Mouse (Mus musculus): ENCODE results near the gene Cela3b.
"Not testable (repeated sequence)": the region's sequence is repeated elsewhere in the genome, so short reads cannot be mapped to it uniquely, and the experiment has no call there.

The Cela3b gene

DNA sequence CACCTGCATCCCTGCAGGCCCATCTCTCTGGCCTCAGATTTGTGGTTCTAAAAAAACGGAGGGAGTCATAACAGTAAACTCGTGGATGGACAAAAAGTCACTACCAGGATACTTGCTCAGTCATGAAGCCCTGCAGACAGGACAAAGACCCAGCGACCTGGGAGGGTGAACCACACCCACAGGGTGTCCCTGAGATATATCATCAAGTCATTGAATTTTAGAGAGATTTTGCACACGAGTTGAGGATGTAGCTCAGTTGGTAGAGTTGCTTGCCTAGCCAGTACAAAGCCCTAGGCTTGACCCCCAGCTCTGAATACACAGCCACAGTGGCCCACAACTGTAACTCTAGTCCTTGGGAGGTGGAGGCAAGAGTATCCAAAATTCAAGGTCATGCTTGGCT lies 30.9 kb upstream of the Cela3b start:
- DNase-seq = no peak

DNA sequence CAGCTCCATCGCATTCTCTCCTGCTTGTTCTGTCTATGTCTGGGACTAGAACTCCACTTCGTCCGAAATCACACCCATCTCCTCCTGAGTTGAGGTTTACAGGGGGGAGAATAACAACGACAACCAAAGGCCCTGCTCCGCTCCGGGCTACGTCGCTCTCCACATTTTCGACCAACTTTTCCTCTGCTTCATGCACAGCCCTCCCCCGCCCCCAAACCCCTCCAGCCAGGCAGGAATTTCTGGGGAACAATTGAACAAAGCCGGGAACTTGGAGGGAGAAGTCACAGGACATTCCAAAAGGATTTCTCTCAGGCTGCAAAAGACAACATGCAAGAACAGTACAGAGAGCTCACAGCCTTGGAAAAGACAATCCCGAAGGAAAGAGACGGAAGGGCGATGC lies 30.3 kb upstream of the Cela3b start:
- DNase-seq = no peak

DNA sequence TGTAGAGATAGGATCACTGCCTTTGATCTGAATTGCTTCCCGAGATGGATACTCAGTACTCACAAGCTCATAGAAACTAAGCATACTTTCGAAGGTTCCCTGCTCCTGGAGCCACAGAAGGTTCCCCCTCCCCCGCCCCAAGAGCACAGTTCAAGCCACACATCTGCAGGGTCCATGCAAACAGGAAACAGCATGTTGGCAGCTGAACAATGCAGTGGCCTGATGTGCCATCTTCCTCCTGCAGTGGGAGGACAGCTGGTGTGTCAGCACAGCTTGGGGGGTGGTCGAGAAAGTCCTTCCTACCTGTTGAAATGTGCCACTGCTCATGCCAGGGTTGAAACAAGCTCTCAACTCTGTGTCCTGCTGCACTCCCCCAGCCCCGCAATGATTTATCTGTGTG lies 28.5 kb upstream of the Cela3b start:
- DNase-seq = peak; percentile 44

DNA sequence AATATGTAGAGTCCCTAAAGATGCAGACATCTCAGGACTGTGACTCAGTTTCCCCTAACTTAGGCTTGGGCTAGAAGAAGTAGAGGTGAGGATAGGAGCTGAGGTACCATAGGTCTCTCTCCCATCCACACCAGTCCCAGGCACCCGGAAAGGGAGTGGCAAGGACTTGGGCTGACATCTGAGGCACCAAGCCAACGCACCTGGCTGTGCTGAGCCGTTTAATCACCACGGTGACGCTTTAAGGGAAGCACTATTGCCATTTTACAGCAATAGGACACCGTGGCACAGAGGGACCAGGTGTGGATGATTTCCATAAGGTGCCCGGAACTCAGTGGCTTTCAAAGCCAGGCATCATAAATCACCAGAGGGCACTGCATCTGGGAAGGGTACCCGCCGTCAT lies 28.0 kb upstream of the Cela3b start:
- DNase-seq = peak; percentile 27

DNA sequence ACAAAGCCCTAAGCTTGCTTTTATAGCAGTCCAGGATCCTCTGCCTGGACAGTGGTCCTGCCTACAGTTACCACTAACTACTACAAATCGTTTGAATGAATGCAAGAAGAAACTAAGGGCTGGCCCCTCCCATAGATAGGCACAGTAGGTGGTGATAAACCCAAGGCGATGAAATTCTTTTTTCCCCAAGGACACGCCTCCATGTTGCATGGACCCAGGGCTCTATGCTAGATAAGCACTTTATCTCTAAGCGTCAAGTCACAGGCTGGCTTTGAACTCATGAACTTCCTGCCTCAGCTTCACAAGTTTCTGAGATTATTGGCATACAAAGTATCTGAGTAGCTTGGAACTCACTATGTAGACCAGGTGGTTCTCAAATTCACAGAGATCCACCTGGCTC lies 27.0 kb upstream of the Cela3b start:
- DNase-seq = no peak

DNA sequence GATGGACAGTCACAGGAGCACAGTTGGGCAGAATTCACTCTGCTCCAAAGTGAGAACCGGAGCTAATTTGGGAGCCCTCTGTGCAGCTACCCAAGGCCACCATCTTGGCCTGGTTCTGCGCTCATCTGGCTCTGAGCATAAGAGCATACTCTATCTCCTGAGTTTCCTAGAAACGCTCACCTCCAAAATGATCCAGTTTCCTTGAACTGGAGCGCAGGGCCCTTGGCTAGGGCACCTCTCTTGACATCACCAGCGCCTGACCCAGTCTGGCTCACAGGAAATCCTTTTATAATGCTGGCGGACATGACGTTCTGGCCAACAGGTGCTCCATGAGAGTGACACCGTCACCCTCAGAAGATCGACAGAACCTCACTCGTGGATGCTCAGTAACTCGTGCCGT lies 26.2 kb upstream of the Cela3b start:
- DNase-seq = no peak

DNA sequence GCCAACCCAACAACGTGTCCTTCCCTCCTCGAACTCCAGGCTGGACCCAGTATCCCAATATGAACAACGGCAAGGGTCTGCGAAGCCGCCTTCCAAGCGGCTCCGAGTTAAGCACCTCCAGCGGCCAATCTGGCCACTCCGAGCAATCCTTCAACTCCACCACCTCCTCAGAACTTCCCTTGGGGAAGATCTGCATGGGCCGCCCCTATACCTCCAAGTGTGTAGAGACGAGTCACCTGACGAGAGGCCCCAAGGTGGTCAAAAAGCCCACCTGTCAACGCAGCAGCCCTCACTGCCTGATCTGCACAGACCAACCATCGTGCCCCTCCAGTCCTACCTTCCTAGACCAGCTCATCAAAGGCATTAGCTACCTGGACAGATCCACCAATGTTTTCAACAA lies 24.2 kb upstream of the Cela3b start:
- no peak for DNase-seq

DNA sequence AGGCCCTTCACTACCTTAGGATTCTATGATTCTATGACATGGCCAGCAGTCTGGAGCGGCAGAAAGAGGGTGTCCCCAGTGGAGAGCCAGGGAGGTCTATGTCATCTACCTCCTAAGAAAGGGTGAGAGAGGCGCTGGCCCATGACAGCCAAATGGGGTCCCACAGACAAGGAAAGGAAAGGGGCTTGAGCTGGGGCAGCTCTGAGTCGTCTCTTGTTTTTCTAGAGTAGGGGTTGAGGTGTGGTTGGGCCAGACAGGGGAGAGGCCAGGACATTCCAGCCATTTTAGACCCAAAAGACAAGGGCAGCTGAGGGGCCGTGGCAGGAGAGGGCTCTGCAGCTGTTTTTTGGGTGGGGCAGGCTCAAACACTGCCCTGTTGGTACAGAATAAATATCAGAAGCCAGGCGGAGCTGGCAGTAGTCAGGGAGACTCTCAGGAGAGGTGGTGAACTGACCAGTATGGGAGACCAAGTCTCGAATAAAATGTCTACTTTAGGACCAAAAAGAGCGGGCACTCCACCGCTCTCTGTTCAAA lies 23.0 kb upstream of the Cela3b start, which contains the start of gene 1700013G24Rik:
Gene 1700013G24Rik, plus strand, starts transcription at position 51 of the 534 bp plus-strand sequence.
- no peak for DNase-seq

DNA sequence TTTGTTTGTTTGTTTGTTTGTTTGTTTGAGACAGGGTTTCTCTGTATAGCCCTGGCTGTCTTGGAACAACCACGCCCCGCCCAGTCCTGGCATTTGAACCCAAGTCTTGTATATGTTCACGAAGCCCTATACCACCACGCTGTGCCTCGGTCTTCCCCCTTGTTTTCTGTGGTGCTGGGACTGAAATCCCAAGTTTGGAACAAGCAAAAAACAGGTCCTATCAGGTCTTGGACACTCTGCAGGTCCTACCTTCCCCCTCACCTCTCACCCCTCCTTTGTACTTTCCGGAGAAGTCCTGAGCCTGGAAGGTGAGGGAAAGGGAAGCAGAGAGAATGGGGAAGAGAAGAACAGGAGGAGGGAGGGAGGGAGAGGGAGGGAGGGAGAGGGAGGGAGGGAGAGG lies 21.9 kb upstream of the Cela3b start:
- DNase-seq = no peak

DNA sequence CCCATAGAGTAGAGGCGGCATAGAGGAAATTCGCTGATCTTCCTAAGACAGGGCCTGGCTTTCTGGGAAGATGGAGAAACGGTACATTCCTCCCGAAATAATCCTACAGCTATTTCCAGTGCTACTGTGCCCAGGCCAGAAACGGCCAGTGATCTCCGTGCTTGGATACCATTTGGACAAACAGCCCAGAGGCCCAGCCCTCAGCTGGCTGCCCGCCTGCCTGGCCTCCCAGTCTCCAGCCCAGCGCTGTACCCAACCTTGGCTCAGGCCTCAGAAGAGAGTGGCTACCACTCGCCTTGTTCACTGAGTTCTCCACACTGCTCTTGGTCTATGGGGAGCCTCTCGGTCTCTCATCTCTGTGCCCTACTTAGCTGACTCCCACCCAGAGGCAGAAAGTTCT lies 19.4 kb upstream of the Cela3b start:
- no peak for DNase-seq

DNA sequence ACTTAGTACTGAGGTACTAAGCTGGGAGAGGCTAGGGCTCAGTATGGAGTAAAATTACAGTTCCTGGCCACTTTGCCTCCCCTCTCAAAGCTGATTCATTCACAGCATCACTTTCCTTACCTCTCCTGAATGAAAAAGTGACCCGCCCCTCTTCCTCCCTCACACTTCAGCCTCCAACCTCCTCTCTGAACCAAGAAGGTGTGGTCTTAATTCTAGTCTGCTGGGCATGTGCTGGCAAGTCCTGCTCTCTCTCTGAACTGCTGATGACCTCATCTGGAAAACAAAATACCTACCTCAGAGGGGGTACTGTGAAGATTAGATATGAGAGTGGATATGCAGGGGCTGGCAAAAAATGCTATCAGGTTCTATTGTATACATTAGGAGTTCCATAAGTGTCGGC lies 18.8 kb upstream of the Cela3b start:
- no peak for DNase-seq

DNA sequence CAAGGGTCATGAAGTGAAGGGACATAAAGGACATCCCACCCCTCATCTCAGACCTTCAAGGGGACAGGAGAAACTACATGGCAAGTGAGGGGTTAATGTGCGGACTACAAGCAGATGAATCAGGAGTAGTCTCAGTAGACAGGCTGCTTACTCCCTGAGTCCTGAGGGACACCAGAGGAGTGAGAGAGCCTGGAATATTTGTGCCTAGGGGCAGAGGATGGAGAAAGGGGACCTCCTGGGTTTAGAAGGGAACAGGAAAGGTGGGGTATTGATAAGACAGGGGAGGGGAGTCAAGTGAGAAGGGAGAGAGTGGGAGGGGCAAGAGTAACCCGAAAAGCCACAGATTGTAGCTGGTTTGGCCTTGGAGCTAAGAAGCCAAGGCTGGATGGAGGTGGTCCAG lies 18.3 kb upstream of the Cela3b start:
- no peak for DNase-seq

DNA sequence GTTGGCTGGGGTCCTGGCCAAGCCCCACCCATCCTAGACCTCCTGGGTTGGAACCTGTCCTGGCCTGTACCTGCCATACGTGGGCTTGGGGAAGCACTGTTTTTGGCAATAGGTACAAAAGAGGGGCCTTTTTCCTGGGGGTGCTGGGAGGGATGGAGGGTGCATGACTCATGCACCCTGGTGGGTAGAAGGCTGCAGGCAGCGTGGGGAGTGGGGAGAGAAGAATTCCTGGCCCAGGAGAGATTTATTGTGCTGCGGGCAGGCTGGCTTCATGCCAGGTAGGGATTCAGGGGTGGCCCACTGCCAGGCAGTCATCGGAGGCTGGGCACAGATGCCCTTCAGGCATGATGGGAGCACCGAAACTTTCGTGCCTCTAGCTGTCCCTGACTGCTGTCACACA lies 17.9 kb upstream of the Cela3b start:
- no peak for DNase-seq

DNA sequence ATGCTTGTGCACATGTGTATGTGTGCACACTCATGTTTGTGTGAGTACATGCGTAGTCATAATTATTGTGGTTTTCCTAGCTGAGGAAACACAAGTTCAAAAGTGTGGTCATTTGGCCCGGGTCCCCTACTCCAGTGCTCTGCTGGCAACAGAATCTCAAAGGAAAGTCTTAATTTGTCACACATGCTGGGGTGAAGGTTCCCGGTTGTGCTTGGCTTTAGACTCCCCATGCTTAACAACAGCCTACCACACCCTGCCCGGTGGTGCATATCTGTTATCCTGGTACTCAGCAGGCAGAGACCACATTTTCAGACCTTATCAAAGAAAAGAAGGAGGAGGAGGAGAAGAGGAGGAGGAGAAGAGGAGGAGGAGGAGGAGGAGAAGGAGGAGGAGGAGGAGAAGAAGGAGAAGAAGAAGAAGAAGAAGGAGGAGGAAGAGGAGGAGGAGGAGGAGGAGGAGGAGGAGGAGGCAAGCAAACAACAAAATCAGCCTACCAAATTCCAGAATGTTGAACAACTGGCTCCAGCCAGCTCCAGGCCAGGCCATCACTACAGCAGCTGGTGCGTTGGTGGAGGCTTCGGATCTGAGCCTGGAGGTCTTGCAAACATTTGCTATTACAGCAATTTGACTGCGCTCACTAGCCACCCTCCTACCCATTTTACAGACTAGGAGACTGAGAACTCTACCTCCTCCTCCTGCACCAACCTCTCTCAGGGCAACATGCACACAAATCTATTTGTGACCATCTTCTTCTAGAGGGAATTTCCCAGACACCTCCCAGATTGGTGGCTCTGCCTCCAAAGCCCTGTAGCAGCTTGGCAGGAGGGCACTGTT lies 17.2 kb upstream of the Cela3b start:
- DNase-seq = no peak

DNA sequence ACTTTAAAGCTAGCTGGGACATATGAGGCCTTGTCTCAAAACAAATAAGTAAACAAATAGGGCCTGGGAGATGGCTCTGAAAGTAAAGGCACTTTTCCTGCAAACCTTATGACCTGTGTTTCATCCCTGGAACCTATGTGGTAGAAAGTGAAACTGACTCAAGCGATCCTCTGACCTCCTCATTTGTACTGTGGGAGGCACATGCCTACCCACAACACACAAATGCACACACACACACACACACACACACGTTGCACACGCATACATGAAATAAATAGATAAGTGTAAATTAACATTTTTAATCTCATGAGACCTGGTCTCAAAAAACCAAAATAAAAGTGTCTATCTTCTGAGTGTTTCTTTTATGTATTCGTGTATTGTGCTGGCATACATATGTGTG lies 15.5 kb upstream of the Cela3b start:
- DNase-seq = no peak

DNA sequence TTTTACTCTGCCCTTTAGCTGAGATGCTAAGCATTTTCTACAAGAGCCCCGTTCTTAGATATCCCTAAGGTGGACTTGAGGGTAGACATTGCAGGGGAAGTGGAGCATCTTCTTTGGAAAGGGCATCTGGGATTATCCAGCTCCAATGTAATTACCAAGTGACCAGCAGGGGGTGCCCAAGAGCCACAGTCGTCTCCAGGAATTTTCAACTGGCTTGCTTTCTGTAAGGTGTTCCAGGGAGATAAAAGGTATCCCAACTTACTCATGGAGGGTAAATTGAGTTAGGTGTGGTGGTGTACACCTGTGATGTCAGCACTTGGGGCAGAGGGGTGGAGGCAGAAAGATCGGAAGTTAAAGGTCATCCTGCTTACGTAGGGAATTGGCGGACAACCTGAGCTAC lies 13.3 kb upstream of the Cela3b start:
- peak; percentile 55 for DNase-seq

DNA sequence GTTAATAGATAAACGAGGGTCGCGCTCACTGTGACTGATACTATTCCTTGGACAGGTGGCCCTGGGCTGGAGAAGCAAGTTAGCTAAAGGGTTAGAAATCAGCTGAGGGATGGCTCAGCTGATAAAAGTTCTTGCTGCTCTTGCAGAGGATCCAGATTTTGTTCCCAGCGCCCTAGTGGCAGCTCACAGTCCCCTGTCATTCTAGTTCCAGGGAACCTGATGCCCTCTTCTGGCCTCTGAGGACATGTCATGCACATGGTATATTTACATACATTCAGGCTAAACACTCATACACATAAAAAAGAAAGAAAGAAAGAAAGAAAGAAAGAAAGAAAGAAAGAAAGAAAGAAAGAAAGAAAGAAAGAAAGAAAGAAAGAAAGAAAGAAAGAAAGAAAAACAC lies 11.0 kb upstream of the Cela3b start:
- no peak for DNase-seq

DNA sequence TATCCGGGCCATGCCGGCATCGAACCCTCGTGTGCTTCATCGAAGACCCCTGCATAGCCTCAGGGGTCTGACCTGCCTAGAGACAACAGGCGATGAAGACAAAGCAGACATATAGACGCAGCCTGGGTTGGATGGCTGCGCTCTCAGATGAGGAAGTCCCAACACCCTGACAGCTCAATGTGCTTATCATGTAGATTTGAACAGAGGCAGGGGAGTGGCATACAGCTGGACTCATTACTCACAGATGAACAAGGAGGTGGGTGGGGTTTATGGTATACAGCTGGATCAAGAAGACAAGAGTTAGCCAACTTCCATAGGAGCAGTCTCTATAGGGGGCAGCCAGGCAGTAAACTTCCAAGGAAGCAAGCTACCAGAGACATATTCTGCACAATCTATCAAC lies 8.5 kb upstream of the Cela3b start:
- no peak for DNase-seq

DNA sequence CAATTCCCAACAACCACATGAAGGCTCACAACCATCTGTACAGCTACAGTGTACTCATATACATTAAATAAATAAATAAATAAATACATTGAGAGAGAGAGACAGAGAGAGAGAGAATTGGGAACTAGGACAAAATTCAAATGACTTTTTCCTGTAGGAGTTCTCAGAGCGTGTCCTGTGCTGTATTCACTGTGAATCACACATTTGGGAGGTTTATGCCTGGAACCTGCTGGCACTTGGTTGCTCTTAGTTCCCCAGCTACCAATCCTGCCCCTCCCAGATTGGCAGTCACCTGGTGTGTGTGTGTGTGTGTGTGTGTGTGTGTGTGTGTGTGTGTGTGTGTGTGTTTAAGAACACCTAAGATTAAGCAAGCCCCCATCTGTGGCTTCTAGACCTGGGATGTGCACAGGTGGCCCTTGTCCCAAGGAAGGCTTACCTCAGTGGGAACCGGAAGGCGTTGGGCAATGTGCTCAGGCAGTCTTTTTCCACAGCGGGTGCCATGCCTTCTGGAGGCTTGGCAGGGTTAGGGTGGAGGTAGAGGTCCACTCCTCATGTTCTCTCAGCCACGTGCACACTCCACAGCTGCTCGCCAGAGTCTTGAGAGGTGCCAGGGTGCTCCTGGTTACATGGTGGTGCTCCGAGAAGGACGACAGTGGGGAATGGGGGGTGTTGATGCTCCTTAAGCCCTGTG lies 6.8 kb upstream of the Cela3b start:
- DNase-seq = no peak

DNA sequence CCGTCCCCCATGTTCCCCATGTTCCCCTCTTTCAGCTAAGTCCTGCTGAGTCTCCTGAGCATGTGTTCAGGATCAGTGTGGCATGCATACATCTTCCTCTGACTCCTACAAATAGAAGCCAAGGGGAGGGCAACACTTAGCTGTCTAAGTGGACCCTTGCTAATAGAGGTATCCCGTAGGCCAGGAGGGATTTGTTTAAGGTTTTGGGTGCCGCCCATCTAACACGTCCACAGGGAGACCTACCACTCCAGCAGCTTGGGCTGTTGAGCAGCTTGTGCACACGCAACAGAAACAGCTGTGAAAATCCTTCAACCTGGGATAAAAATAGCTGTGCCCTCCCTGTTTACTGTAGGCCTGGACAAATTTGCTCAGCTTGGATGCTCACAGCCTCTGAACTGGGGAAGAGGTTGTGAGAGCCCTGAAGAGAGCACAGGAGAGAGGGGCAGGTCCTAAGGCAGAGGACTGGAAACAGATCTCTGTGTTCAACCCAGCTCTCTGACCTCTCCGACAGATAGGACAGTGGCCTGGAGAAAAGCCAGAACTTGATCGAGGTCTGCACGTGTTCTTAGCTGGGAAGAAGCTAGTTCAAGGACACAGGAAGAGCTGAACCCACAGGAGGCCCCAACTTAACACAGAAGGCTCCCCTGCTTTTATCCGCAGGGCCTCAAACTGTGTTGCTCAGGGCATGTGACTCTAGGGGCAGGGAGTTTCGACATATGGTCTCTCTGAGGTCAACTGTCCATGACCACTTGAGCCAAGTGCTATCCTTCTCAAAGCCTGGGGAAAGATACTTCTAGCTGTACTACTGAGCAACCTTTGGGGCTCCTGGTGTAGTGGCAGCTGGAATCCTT lies 2.6 kb upstream of the Cela3b start:
- not testable (repeated sequence) for DNase-seq

DNA sequence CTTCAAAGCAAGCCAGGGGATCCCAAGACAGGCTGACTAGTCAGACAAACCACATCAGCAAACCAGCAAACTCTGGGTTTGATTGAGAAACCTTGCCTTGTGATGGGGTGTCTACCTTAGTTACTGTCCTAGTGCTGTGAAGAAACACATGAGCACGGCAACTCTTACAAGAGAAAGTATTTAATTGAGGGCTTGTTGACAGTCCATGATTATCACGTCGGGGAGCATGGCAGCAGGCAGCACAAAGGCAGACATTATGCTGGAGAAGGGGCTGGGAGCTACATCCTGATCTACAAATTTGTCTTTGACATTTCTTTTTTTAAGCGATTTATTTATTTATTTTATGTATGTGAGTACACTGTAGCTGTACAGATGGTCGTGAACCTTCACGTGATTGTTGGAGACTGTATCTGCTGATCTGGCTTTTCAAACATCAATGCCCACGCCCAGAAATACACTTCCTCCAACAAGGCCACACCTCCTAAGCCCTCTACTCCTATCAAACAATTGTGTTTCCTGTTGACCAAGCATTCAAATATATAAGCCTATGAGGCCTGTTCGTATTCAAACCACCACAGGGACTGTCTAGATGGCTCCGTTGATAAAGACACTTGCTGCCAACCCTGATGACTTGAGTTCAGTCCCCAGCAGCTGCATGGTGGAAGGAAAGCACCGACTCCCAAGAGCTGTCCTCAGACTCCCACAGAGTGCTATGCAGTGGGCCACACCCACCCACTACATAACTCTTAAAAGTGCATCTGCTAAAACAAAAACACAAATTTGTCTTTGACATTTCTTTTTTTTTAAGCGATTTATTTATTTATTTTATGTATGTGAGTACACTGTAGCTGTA lies 12.4 kb downstream of the Cela3b start:
- DNase-seq = no peak

DNA sequence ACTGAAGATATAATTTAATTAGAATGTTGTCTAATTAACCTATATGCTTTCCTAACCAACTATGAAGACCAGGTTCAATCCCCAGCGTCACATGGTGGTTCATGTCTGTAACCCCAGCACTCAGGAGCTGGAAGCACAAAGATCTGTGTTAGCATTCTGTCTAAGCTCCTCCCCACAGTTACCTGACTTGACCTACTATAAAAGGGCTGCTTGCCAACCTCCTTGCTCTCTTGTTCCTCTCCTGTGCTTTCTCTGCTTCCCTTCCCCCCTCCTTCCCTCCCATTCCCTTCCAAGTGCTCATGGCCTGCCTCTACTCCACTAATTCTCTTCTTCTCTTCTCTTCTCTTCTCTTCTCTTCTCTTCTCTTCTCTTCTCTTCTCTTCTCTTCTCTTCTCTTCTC lies 15.4 kb downstream of the Cela3b start:
- DNase-seq = no peak
